Mouse (Mus musculus): ENCODE data around the gene Srsf3. TPM values are rescaled to one million over a fixed set of nuclear protein-coding genes. Genes with fewer than 3 reads are reported as not detected.

The Srsf3 gene
- polyA plus RNA-seq, 1 experiment, result 69.4 TPM

DNA sequence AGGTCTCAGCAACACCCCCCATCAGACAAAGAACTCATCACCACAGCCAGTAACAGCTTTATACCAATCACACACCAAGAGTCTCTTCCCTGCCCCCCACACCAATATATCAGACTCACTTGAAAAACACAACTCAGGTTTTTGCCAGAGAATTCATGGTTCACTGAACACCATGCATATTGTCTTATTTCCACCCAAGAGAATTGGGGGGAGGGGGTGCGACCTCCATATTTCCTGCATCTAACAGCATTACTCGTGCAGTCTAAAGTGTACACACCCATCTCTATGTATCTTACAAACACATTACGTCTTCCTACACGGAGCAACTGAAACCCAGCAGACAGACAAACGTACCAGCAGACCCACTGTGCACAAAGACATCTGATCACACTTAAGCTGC is 39.4 kb downstream of the Srsf3 start:
- 68% methylated on average over 5 of the region's 5 CpGs for WGBS
- H3K4me1 ChIP-seq (ENCODE audit: control insufficient read depth, insufficient read depth, insufficient read length, low read length), result no peaks in the 10 kb centered on the region
- no peaks in the 10 kb centered on the region for H3K27me3 ChIP-seq (ENCODE audit: control insufficient read depth, insufficient read depth, low read length)
- no peak overlapping the region for H3K4me3 ChIP-seq (ENCODE audit: low read depth, low read length)
- no peaks in the 10 kb centered on the region for H3K36me3 ChIP-seq (ENCODE audit: control insufficient read depth, insufficient read depth, low read length)
- TF ChIP-seq POLR2A (IDR thresholded peaks at IDR 0.05; ENCODE audit: low read depth, low read length) (no peak), CTCF (IDR thresholded peaks at IDR 0.05; ENCODE audit: extremely low read depth, insufficient read length, insufficient replicate concordance, low read depth, low read length) (no peak)
- H3K27ac ChIP-seq (ENCODE audit: insufficient read depth, low read depth, low read length), result no peak overlapping the region

DNA sequence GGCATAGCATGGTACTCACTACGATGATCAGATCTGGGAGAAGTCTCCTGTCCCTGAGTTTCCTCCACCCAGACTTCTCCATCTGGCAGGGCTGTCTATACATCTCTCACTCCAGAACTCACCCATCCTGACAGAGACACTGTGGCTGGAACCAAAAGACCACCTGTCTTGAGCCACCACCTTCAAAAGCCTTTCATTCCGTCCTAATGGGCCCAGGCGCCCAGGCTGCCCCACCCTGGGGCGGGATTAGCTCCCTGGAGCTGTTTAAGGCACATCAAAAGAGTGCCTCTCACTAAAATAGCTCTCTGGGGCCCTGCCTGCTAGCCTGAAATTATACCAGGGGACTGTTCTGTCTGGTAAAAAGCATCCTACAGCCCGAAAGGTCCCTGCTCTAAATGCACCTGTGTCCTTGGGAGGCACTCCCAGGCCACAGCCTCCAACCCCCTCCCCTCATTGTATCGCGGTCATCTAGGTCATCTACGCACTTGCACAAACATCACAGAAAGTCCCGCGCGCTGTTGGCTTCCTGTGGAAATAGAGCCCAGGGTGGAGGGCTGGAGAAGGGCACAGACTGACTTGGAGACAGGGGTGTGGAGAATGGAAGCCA is 40.4 kb downstream of the Srsf3 start:
- Histone ChIP-seq H3K4me1 (ENCODE audit: control insufficient read depth, insufficient read depth, insufficient read length, low read length) (no peaks in the 10 kb centered on the region), H3K27me3 (ENCODE audit: control insufficient read depth, insufficient read depth, low read length) (no peaks in the 10 kb centered on the region), H3K36me3 (ENCODE audit: control insufficient read depth, insufficient read depth, low read length) (no peaks in the 10 kb centered on the region), H3K4me3 (ENCODE audit: low read depth, low read length) (no peak overlapping the region), H3K27ac (ENCODE audit: insufficient read depth, low read depth, low read length) (no peak overlapping the region)
- WGBS, result 18% methylated on average over 11 of the region's 11 CpGs
- TF ChIP-seq CTCF (IDR thresholded peaks at IDR 0.05; ENCODE audit: extremely low read depth, insufficient read length, insufficient replicate concordance, low read depth, low read length) (no peak), POLR2A (IDR thresholded peaks at IDR 0.05; ENCODE audit: low read depth, low read length) (no peak)

DNA sequence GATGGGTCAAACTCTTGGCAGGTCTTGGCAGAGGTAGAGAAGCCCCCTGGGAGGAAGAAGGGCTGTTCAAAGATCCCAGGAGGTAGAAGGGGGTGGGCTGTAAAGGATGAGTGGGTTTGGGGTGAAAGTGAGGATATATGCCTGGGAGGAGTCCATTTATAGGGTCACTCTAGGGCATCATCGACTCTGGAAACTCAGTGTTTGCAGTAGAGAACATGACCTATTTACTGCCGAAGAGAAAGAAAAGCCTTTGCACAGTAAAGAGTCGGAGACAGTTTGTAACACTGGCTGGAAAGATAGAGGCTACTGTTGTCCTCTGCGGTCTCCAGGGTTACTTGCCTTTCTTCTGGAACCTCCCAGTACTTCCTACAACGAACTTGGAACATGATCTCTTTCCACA is 40.9 kb downstream of the Srsf3 start:
- H3K4me3 ChIP-seq (ENCODE audit: low read depth, low read length), result no peak overlapping the region
- TF ChIP-seq POLR2A (IDR thresholded peaks at IDR 0.05; ENCODE audit: low read depth, low read length), result no peak
- TF ChIP-seq CTCF (IDR thresholded peaks at IDR 0.05; ENCODE audit: extremely low read depth, insufficient read length, insufficient replicate concordance, low read depth, low read length), result no peak
- no peaks in the 10 kb centered on the region for H3K36me3 ChIP-seq (ENCODE audit: control insufficient read depth, insufficient read depth, low read length)
- no peak overlapping the region for H3K27ac ChIP-seq (ENCODE audit: insufficient read depth, low read depth, low read length)
- 35% methylated on average over 5 of the region's 5 CpGs for WGBS
- H3K27me3 ChIP-seq (ENCODE audit: control insufficient read depth, insufficient read depth, low read length), result no peaks in the 10 kb centered on the region
- H3K4me1 ChIP-seq (ENCODE audit: control insufficient read depth, insufficient read depth, insufficient read length, low read length), result no peaks in the 10 kb centered on the region

DNA sequence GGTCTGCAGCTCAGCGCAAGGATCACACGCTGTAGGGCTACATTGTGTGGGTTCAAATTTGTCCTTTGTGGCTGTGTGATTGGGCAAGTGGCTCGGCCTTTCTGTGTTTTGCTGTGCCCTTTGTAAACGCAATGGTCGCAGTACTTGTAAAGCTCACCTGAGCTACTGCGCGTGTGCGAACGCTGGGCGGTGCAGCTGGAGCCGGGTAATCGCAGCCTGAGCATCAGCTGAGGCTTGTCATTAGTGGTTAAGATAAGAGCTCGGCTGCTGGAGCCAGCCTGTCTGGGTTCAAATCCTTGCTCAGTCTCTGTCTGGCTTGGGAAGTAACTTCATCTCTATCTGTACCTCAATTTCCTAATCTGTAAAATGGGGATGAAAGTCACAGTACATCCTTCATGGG is 41.7 kb downstream of the Srsf3 start:
- no peak overlapping the region for H3K4me3 ChIP-seq (ENCODE audit: low read depth, low read length)
- H3K27me3 ChIP-seq (ENCODE audit: control insufficient read depth, insufficient read depth, low read length), result no peaks in the 10 kb centered on the region
- WGBS, result 43% methylated on average over 13 of the region's 13 CpGs

DNA sequence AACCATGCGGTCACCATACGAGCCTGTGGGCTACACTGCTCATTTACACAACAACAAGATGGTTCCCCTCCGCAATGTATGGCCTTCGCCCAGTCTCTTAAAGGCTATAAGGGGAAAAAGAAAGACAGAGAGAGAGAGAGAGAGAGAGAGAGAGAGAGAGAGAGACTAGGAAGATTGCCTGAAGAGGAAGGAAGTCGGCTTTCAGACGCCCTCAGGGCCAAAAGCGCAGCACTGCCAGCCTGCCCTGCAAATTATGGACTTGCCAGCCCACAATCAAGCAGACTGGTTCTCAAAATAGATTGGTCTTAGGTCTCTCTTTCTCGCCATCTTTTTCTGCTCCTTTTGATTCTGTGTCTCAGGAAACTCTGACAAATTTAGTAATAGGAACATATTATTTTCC is 43.8 kb downstream of the Srsf3 start:
- no peak overlapping the region for H3K27ac ChIP-seq (ENCODE audit: insufficient read depth, low read depth, low read length)
- H3K4me3 ChIP-seq (ENCODE audit: low read depth, low read length), result no peak overlapping the region
- WGBS, result 83% methylated on average over 8 of the region's 8 CpGs
- H3K4me1 ChIP-seq (ENCODE audit: control insufficient read depth, insufficient read depth, insufficient read length, low read length), result peaks cover 6% of the 10 kb centered on the region
- no peaks in the 10 kb centered on the region for H3K27me3 ChIP-seq (ENCODE audit: control insufficient read depth, insufficient read depth, low read length)
- TF ChIP-seq CTCF (IDR thresholded peaks at IDR 0.05; ENCODE audit: extremely low read depth, insufficient read length, insufficient replicate concordance, low read depth, low read length) (no peak), POLR2A (IDR thresholded peaks at IDR 0.05; ENCODE audit: low read depth, low read length) (no peak)
- H3K36me3 ChIP-seq (ENCODE audit: control insufficient read depth, insufficient read depth, low read length), result no peaks in the 10 kb centered on the region

More for the DNA sequence above, 41.7 kb downstream of the Srsf3 start:
- Histone ChIP-seq H3K27ac (ENCODE audit: insufficient read depth, low read depth, low read length) (no peak overlapping the region), H3K4me1 (ENCODE audit: control insufficient read depth, insufficient read depth, insufficient read length, low read length) (no peaks in the 10 kb centered on the region), H3K36me3 (ENCODE audit: control insufficient read depth, insufficient read depth, low read length) (no peaks in the 10 kb centered on the region)
- TF ChIP-seq CTCF (IDR thresholded peaks at IDR 0.05; ENCODE audit: extremely low read depth, insufficient read length, insufficient replicate concordance, low read depth, low read length), result no peak
- no peak for TF ChIP-seq POLR2A (IDR thresholded peaks at IDR 0.05; ENCODE audit: low read depth, low read length)

DNA sequence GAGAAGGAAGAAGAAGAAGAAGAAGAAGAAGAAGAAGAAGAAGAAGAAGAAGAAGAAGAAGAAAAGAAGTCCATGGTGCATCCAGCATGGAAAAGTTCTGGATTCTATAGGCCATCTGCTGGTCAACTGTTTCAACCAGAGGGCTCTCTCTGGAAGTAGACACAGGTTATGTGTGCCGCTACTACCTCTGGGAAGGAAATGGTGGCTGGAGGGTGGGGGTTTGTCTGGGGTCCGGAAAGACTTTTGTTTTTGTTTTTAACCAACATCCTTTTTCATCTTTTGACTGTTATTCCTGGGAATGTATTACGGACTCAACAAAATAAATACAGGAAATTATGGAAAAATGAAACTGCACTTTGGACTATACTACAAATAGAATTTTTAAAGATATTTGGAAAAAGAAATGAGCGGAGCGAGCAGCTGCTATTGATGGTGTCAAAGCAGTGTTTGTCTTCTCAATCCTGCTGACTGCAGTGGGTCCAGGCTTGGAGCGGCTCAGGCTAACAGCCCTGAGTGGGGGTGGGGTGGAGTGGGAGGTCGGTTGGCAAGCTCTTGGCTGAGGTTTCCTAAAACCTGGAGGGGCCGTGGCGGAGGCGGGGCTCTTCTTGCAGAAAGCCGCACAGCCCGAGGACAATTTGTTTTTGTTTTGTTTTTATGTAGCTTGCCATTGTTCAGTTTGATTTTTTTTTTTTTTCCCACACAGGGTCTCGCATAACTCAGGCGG is 45.5 kb downstream of the Srsf3 start:
- Histone ChIP-seq H3K4me1 (ENCODE audit: control insufficient read depth, insufficient read depth, insufficient read length, low read length) (peaks cover 9% of the 10 kb centered on the region), H3K27me3 (ENCODE audit: control insufficient read depth, insufficient read depth, low read length) (no peaks in the 10 kb centered on the region), H3K4me3 (ENCODE audit: low read depth, low read length) (peak overlapping the region; percentile 42), H3K27ac (ENCODE audit: insufficient read depth, low read depth, low read length) (no peak overlapping the region), H3K36me3 (ENCODE audit: control insufficient read depth, insufficient read depth, low read length) (no peaks in the 10 kb centered on the region)
- WGBS, result 43% methylated on average over 14 of the region's 14 CpGs
- TF ChIP-seq POLR2A (IDR thresholded peaks at IDR 0.05; ENCODE audit: low read depth, low read length), result no peak
- no peak for TF ChIP-seq CTCF (IDR thresholded peaks at IDR 0.05; ENCODE audit: extremely low read depth, insufficient read length, insufficient replicate concordance, low read depth, low read length)

DNA sequence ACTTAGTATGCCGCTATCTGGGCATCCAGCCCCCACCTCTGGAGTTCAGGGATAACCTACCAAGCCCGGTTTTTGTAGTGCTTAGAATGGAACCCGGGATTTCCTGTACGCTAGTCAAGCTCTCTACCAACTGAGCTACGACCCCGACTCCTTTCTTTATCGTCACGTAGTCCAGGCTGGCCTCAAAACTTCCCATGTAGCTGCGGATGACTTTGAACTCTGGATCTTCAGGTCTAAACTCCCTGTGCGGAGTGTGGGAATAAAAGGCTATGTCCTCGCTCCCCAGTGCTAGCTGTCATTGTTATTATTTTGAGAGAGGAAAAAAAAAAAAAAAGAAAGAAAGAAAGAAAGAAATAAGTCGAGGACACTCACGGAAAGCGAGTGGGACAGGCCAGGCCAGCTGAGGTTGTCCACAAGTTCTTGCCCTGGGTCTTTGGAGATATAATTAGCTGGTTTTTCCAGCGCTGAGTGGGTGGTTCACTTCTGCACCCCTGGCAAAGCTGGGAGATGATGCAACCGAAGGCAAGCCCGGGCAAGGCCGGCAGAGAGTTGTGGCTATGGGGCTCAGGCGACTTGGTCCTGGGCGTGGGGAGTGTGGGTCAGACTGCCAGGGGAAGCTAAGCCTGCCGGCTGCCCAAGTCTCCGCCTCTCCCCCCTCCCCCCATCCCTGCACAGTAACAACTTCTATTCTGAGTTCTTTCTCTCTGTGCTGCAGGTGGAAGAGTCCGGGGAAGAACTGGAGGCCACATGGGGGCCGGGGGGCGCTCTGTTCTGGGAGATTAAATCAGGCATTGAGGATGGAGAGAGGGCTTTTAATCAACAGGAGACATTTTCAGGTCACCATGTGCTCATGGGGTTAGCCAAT is 46.3 kb downstream of the Srsf3 start:
- Histone ChIP-seq H3K27ac (ENCODE audit: insufficient read depth, low read depth, low read length) (no peak overlapping the region), H3K36me3 (ENCODE audit: control insufficient read depth, insufficient read depth, low read length) (no peaks in the 10 kb centered on the region), H3K4me1 (ENCODE audit: control insufficient read depth, insufficient read depth, insufficient read length, low read length) (peaks cover 9% of the 10 kb centered on the region), H3K27me3 (ENCODE audit: control insufficient read depth, insufficient read depth, low read length) (no peaks in the 10 kb centered on the region), H3K4me3 (ENCODE audit: low read depth, low read length) (peak overlapping the region; percentile 42)
- TF ChIP-seq POLR2A (IDR thresholded peaks at IDR 0.05; ENCODE audit: low read depth, low read length) (no peak), CTCF (IDR thresholded peaks at IDR 0.05; ENCODE audit: extremely low read depth, insufficient read length, insufficient replicate concordance, low read depth, low read length) (no peak)
- WGBS, result 39% methylated on average over 25 of the region's 25 CpGs
